Mouse (Mus musculus) embryonic facial prominence, embryonic 15.5 days (tissue): Measurements from ENCODE around the gene Ldlrap1. TPM values are rescaled to one million over a fixed set of nuclear protein-coding genes. Genes with fewer than 3 reads are reported as not detected.

Experiments used
- ATAC-seq: fragments of 200-750 bp; cut with Nextera tagmentation; 2 replicates; pipeline ENCODE4 v1.8.0; 2017; ENCODE audit warnings: low read depth, moderate TSS enrichment; ENCODE audit not compliant: insufficient number of reproducible peaks, low FRiP score, low TSS enrichment
- H3K27ac ChIP-seq: fragments of 300-500 bp; sonication (generic); replicated peaks from 2 replicates; pipeline ENCODE4 v1.5.1; 2015; ENCODE audit warnings: mild to moderate bottlenecking, inconsistent platforms
- H3K27me3 ChIP-seq: fragments of 300-500 bp; sonication (generic); 2 replicates; pipeline ENCODE4 v1.6.1; 2015; ENCODE audit warnings: inconsistent platforms
- H3K36me3 ChIP-seq: fragments of 300-500 bp; sonication (generic); 2 replicates; pipeline ENCODE4 v1.6.1; 2015; ENCODE audit warnings: mild to moderate bottlenecking, inconsistent platforms
- H3K4me1 ChIP-seq: fragments of 300-500 bp; sonication (generic); 2 replicates; pipeline ENCODE4 v1.6.1; 2015; ENCODE audit warnings: inconsistent platforms
- H3K4me2 ChIP-seq: fragments of 300-500 bp; sonication (generic); replicated peaks from 2 replicates; pipeline ENCODE4 v1.6.1; 2015; ENCODE audit warnings: mild to moderate bottlenecking, inconsistent platforms
- H3K4me3 ChIP-seq: fragments of 300-500 bp; sonication (generic); replicated peaks from 2 replicates; pipeline ENCODE4 v1.5.1; 2015; ENCODE audit warnings: mild to moderate bottlenecking, inconsistent platforms
- H3K9ac ChIP-seq: fragments of 300-500 bp; sonication (generic); 2 replicates; pipeline ENCODE4 v1.6.1; 2015; ENCODE audit warnings: inconsistent platforms
- H3K9me3 ChIP-seq: fragments of 300-500 bp; sonication (generic); replicated peaks from 2 replicates; pipeline ENCODE4 v1.6.1; 2016; ENCODE audit warnings: inconsistent platforms
- WGBS: fragments of 180-500 bp; shearing (Covaris S2); methylation state at CpG from one replicate; pipeline ENCODE4 v1.1.7; 2015; 5-methylcytosine and 5-hydroxymethylcytosine counted together
- polyA plus RNA-seq: library from polyadenylated mRNA; unstranded; fragments of >200 nt; fragmentation: Nextera tagmentation; extraction: Ambion mirVana; gene quantifications from 2 replicates; pipeline ENCODE4 v1.2.1, GENCODE M21; 2015

The Ldlrap1 gene
- polyA plus RNA-seq, 1 experiment from 2014 or later, result 37.6 TPM

- 37% methylated on average over 9 of the region's 9 CpGs for WGBS
- Histone ChIP-seq H3K4me3 (no peak overlapping the region), H3K27me3 (no peaks in the 10 kb centered on the region), H3K9me3 (no peaks in the 10 kb centered on the region), H3K36me3 (no peaks in the 10 kb centered on the region), H3K27ac (peak overlapping the region; percentile 82; the same call in 1 of the 2 replicates), H3K9ac (no peak overlapping the region), H3K4me2 (no peak overlapping the region), H3K4me1 (peaks cover 78% of the 10 kb centered on the region)
- no peak for ATAC-seq
These were observed 34.5 kb downstream of the Ldlrap1 start for GRCm38 (mm10) chr4:134733371-134733770.

- Histone ChIP-seq H3K4me1 (peaks cover 61% of the 10 kb centered on the region), H3K9ac (no peak overlapping the region), H3K27me3 (no peaks in the 10 kb centered on the region), H3K4me3 (no peak overlapping the region), H3K27ac (no peak overlapping the region), H3K9me3 (no peaks in the 10 kb centered on the region), H3K36me3 (no peaks in the 10 kb centered on the region), H3K4me2 (no peak overlapping the region)
- WGBS, result 7% methylated on average over 8 of the region's 8 CpGs
- ATAC-seq, result no peak
These were observed 37.7 kb downstream of the Ldlrap1 start for GRCm38 (mm10) chr4:134730106-134730505.

GRCm38 (mm10) chr4:134725735-134726345, 42.0 kb downstream of the Ldlrap1 start:
- H3K4me3 ChIP-seq, result no peak overlapping the region
- 62% methylated on average over 13 of the region's 13 CpGs for WGBS
- ATAC-seq, result no peak
- no peaks in the 10 kb centered on the region for H3K36me3 ChIP-seq
- H3K27me3 ChIP-seq, result no peaks in the 10 kb centered on the region
- H3K9me3 ChIP-seq, result no peaks in the 10 kb centered on the region
- H3K4me2 ChIP-seq, result no peak overlapping the region
- peaks cover 25% of the 10 kb centered on the region for H3K4me1 ChIP-seq
- no peak overlapping the region for H3K9ac ChIP-seq
- no peak overlapping the region for H3K27ac ChIP-seq

- H3K4me2 ChIP-seq, result no peak overlapping the region
- no peaks in the 10 kb centered on the region for H3K36me3 ChIP-seq
- H3K9me3 ChIP-seq, result no peaks in the 10 kb centered on the region
- WGBS, result 47% methylated on average over 4 of the region's 4 CpGs
- no peak for ATAC-seq
- no peaks in the 10 kb centered on the region for H3K27me3 ChIP-seq
- H3K4me3 ChIP-seq, result no peak overlapping the region
- H3K27ac ChIP-seq, result no peak overlapping the region
- no peak overlapping the region for H3K9ac ChIP-seq
- H3K4me1 ChIP-seq, result peaks cover 16% of the 10 kb centered on the region
These were observed 42.9 kb downstream of the Ldlrap1 start for GRCm38 (mm10) chr4:134724974-134725373.

GRCm38 (mm10) chr4:134723251-134723650, 44.6 kb downstream of the Ldlrap1 start:
- Histone ChIP-seq H3K4me3 (no peak overlapping the region), H3K9me3 (no peaks in the 10 kb centered on the region), H3K27me3 (no peaks in the 10 kb centered on the region), H3K27ac (no peak overlapping the region), H3K4me2 (no peak overlapping the region), H3K4me1 (peaks cover 9% of the 10 kb centered on the region; the same call in 1 of the 2 replicates), H3K36me3 (no peaks in the 10 kb centered on the region), H3K9ac (no peak overlapping the region)
- 69% methylated on average over 3 of the region's 3 CpGs for whole genome bisulfite sequencing
- ATAC-seq, result no peak

- H3K36me3 ChIP-seq, result no peaks in the 10 kb centered on the region
- peaks cover 9% of the 10 kb centered on the region; the same call in 1 of the 2 replicates for H3K4me1 ChIP-seq
- no peak overlapping the region for H3K27ac ChIP-seq
- 65% methylated on average over 6 of the region's 6 CpGs for WGBS
- H3K9me3 ChIP-seq, result no peaks in the 10 kb centered on the region
- no peak for ATAC-seq
- no peak overlapping the region for H3K9ac ChIP-seq
- H3K4me2 ChIP-seq, result no peak overlapping the region
- H3K4me3 ChIP-seq, result no peak overlapping the region
- no peaks in the 10 kb centered on the region for H3K27me3 ChIP-seq
These were observed 46.7 kb downstream of the Ldlrap1 start for GRCm38 (mm10) chr4:134721076-134721475.

GRCm38 (mm10) chr4:134720371-134720770, 47.5 kb downstream of the Ldlrap1 start:
- no peaks in the 10 kb centered on the region for H3K9me3 ChIP-seq
- H3K4me3 ChIP-seq, result no peak overlapping the region
- H3K27ac ChIP-seq, result no peak overlapping the region
- H3K36me3 ChIP-seq, result no peaks in the 10 kb centered on the region
- H3K9ac ChIP-seq, result no peak overlapping the region
- WGBS, result 67% methylated on average over 3 of the region's 3 CpGs
- ATAC-seq, result no peak
- H3K27me3 ChIP-seq, result no peaks in the 10 kb centered on the region
- no peak overlapping the region for H3K4me2 ChIP-seq
- H3K4me1 ChIP-seq, result peaks cover 3% of the 10 kb centered on the region; the same call in 1 of the 2 replicates

- H3K9ac ChIP-seq, result no peak overlapping the region
- H3K9me3 ChIP-seq, result no peaks in the 10 kb centered on the region
- H3K4me3 ChIP-seq, result no peak overlapping the region
- H3K27me3 ChIP-seq, result no peaks in the 10 kb centered on the region
- no peak overlapping the region for H3K27ac ChIP-seq
- ATAC-seq, result no peak
- 67% methylated on average over 8 of the region's 8 CpGs for WGBS
- H3K4me1 ChIP-seq, result no peaks in the 10 kb centered on the region
- no peak overlapping the region for H3K4me2 ChIP-seq
- H3K36me3 ChIP-seq, result no peaks in the 10 kb centered on the region
These were observed 48.3 kb downstream of the Ldlrap1 start for GRCm38 (mm10) chr4:134719489-134719888.

- Histone ChIP-seq H3K9me3 (no peaks in the 10 kb centered on the region), H3K4me2 (peak overlapping the region; percentile 10; the same call in 1 of the 2 replicates), H3K4me3 (no peak overlapping the region), H3K27ac (no peak overlapping the region), H3K9ac (no peak overlapping the region), H3K27me3 (no peaks in the 10 kb centered on the region), H3K36me3 (no peaks in the 10 kb centered on the region), H3K4me1 (peaks cover 7% of the 10 kb centered on the region; the same call in 1 of the 2 replicates)
- WGBS, result 10% methylated on average over 8 of the region's 8 CpGs
- ATAC-seq, result peak; percentile 88
These were observed 53.9 kb downstream of the Ldlrap1 start for GRCm38 (mm10) chr4:134713937-134714336.

- H3K9ac ChIP-seq, result no peak overlapping the region
- H3K27me3 ChIP-seq, result peaks cover 7% of the 10 kb centered on the region
- peaks cover 34% of the 10 kb centered on the region for H3K4me1 ChIP-seq
- ATAC-seq, result no peak
- H3K9me3 ChIP-seq, result no peaks in the 10 kb centered on the region
- no peak overlapping the region for H3K4me3 ChIP-seq
- no peak overlapping the region for H3K4me2 ChIP-seq
- H3K36me3 ChIP-seq, result no peaks in the 10 kb centered on the region
- no peak overlapping the region for H3K27ac ChIP-seq
- 59% methylated on average over 5 of the region's 5 CpGs for whole genome bisulfite sequencing
These were observed 62.5 kb downstream of the Ldlrap1 start for GRCm38 (mm10) chr4:134705311-134705710.

- WGBS, result under 1% methylated on average over 21 of the region's 21 CpGs
- H3K27me3 ChIP-seq, result peaks cover 7% of the 10 kb centered on the region
- peak overlapping the region; percentile 66 for H3K4me3 ChIP-seq
These were observed 63.2 kb downstream of the Ldlrap1 start for GRCm38 (mm10) chr4:134704590-134704989.

More at GRCm38 (mm10) chr4:134704590-134704989, 63.2 kb downstream of the Ldlrap1 start:
- H3K36me3 ChIP-seq, result no peaks in the 10 kb centered on the region
- H3K9me3 ChIP-seq, result no peaks in the 10 kb centered on the region
- peak overlapping the region; percentile 33; the same call in 1 of the 2 replicates for H3K9ac ChIP-seq
- peak overlapping the region; percentile 92 for H3K4me2 ChIP-seq
- ATAC-seq, result peak; percentile 8; the same call in 1 of the 2 replicates
- no peak overlapping the region for H3K27ac ChIP-seq
- peaks cover 34% of the 10 kb centered on the region for H3K4me1 ChIP-seq
